Mouse (Mus musculus) MEL (cell line): ENCODE measurements at regions not wholly inside any gene's neighbourhood (a gene's known extent, or its start where the extent isn't known, plus 50 kb on each side); places are given as distances from the start of the nearest gene placed in this dataset.

Experiments used
- CHD2 ChIP-seq: IDR thresholded peaks from 2 replicates; pipeline ENCODE4 v1.6.1; 2011; ENCODE audit warnings: low read length, improper control_type of control experiment
- CTCF ChIP-seq, 3 experiments: IDR thresholded peaks in 2 of 3; conservative IDR thresholded peaks in 1 of 3; 2 replicates each; pipeline ENCODE4 v1.5.1; 2011 to 2012; ENCODE audit warnings: low read length in 3 of 3, low read depth in 2 of 3, mild to moderate bottlenecking in 2 of 3, improper control_type of control experiment in 1 of 3, inconsistent platforms in 1 of 3, mixed read lengths in 1 of 3, moderate library complexity in 1 of 3; ENCODE audit not compliant: control insufficient read depth in 1 of 3, insufficient read depth in 1 of 3, poor library complexity in 1 of 3, severe bottlenecking in 1 of 3
- EP300 ChIP-seq, 2 experiments: IDR thresholded peaks; 2 replicates each; pipeline ENCODE4 v1.6.1; 2011; ENCODE audit warnings: improper control_type of control experiment in 2 of 2, low read length in 2 of 2, low read depth in 1 of 2, mild to moderate bottlenecking in 1 of 2
- HCFC1 ChIP-seq: IDR thresholded peaks from 2 replicates; pipeline ENCODE4 v1.6.1; 2012; ENCODE audit warnings: low read depth, mild to moderate bottlenecking, inconsistent platforms, low read length, improper control_type of control experiment, moderate library complexity
- MYC ChIP-seq: IDR thresholded peaks from 2 replicates; pipeline ENCODE4 v1.6.1; 2011; ENCODE audit warnings: low read depth, mild to moderate bottlenecking, low read length, improper control_type of control experiment, moderate library complexity
- POLR2A ChIP-seq, 2 experiments: IDR thresholded peaks; 2 replicates each; pipeline ENCODE4 v1.6.1; 2011 to 2012; ENCODE audit warnings: low read length in 2 of 2, mild to moderate bottlenecking in 2 of 2, control low read depth in 1 of 2, improper control_type of control experiment in 1 of 2, low read depth in 1 of 2, moderate library complexity in 1 of 2; ENCODE audit not compliant: control insufficient read depth in 1 of 2, insufficient read depth in 1 of 2, poor library complexity in 1 of 2
- POLR2AphosphoS5 ChIP-seq: IDR thresholded peaks from 2 replicates; pipeline ENCODE4 v1.6.1; 2012; ENCODE audit warnings: low read depth, borderline replicate concordance, mild to moderate bottlenecking, inconsistent platforms, low read length, moderate library complexity, mixed read lengths
- UBTF ChIP-seq: IDR thresholded peaks from 2 replicates; pipeline ENCODE4 v1.6.1; 2012; ENCODE audit warnings: low read depth, mild to moderate bottlenecking, inconsistent platforms, low read length, improper control_type of control experiment, moderate library complexity, borderline replicate concordance; ENCODE audit not compliant: insufficient read depth

- no peak for TF ChIP-seq POLR2A (IDR thresholded peaks at IDR 0.05; ENCODE audit: control insufficient read depth in 1 of 2, insufficient read depth in 1 of 2, low read depth in 1 of 2, low read length in 2 of 2, poor library complexity in 1 of 2)
- no peak for TF ChIP-seq CTCF (IDR thresholded peaks at IDR 0.05 in 2 of 3, conservative IDR thresholded peaks at IDR 0.05 in 1 of 3; ENCODE audit: control insufficient read depth in 1 of 3, insufficient read depth in 1 of 3, low read depth in 2 of 3, low read length in 3 of 3, poor library complexity in 1 of 3, severe bottlenecking in 1 of 3)
- no peak for TF ChIP-seq POLR2AphosphoS5
- no peak for TF ChIP-seq EP300 (IDR thresholded peaks at IDR 0.05; ENCODE audit: low read depth in 1 of 2, low read length in 2 of 2)
- no peak for TF ChIP-seq CHD2
- TF ChIP-seq MYC = no peak
- TF ChIP-seq UBTF = no peak
- no peak for TF ChIP-seq HCFC1
Measured at GRCm38 (mm10) chr11:7282188-7282587, 68.5 kb upstream of the Igfbp3 start.
